Mouse (Mus musculus): ENCODE measurements around the gene Mr1.

GRCm38 (mm10) chr1:155150821-155151220 lies 4.2 kb upstream of the Mr1 start:
- no peak for TF ChIP-seq CTCF (IDR thresholded peaks at IDR 0.05; ENCODE audit: extremely low read depth, insufficient read length, insufficient replicate concordance, low read depth, low read length)
- TF ChIP-seq POLR2A (IDR thresholded peaks at IDR 0.05; ENCODE audit: low read depth, low read length), result no peak

All from small intestine, adult 2 months (tissue).